Mouse (Mus musculus) lung, embryonic 14.5 days (tissue): Measurements from ENCODE around the gene Prpf18. TPM values are rescaled to one million over a fixed set of nuclear protein-coding genes. Genes with fewer than 3 reads are reported as not detected.

ENCODE experiments used
- ATAC-seq: fragments of 200-750 bp; cut with Nextera tagmentation; 2 replicates; pipeline ENCODE4 v1.8.0; 2017; ENCODE audit warnings: mild to moderate bottlenecking, moderate TSS enrichment, moderate library complexity; ENCODE audit not compliant: insufficient read depth
- DNase-seq: peaks from one replicate; pipeline ENCODE4 v3.0.0-alpha.2; 2015
- H3K27ac ChIP-seq: fragments of 300-500 bp; sonication (generic); 2 replicates; pipeline ENCODE4 v1.5.1; 2014; ENCODE audit warnings: low read depth, mild to moderate bottlenecking, moderate library complexity
- H3K27me3 ChIP-seq: fragments of 300-500 bp; sonication (generic); 2 replicates; pipeline ENCODE4 v1.6.1; 2014; ENCODE audit warnings: low read length, control low read depth; ENCODE audit not compliant: insufficient read depth
- H3K36me3 ChIP-seq: fragments of 300-500 bp; sonication (generic); 2 replicates; pipeline ENCODE4 v1.6.1; 2014; ENCODE audit warnings: control low read depth; ENCODE audit not compliant: insufficient read depth
- H3K4me1 ChIP-seq: fragments of 300-500 bp; sonication (generic); 2 replicates; pipeline ENCODE4 v1.6.1; 2014; ENCODE audit warnings: antibody characterized with exemption, control low read depth; ENCODE audit not compliant: insufficient read depth
- H3K4me2 ChIP-seq: fragments of 300-500 bp; sonication (generic); 2 replicates; pipeline ENCODE4 v1.6.1; 2014; ENCODE audit warnings: mild to moderate bottlenecking
- H3K4me3 ChIP-seq: fragments of 300-500 bp; sonication (generic); 2 replicates; pipeline ENCODE4 v1.5.1; 2014; ENCODE audit warnings: low read depth, low read length
- H3K9ac ChIP-seq: fragments of 300-500 bp; sonication (generic); 2 replicates; pipeline ENCODE4 v1.6.1; 2014
- H3K9me3 ChIP-seq: fragments of 300-500 bp; sonication (generic); 2 replicates; pipeline ENCODE4 v1.6.1; 2016; ENCODE audit warnings: low read depth, low read length, control low read depth
- CTCF ChIP-seq: IDR thresholded peaks from 2 replicates; pipeline ENCODE4 v1.5.1; 2016; ENCODE audit warnings: antibody characterized with exemption, low read depth
- WGBS: fragments of 180-500 bp; shearing (Covaris S2); extraction: QIAGEN DNeasy Blood & Tissue Kit; methylation state at CpG from one replicate; pipeline ENCODE4 v1.1.7; 2014; 5-methylcytosine and 5-hydroxymethylcytosine counted together
- polyA plus RNA-seq: library from polyadenylated mRNA; unstranded; fragments of >200 nt; fragmentation: Nextera tagmentation; extraction: Ambion mirVana; gene quantifications from 2 replicates; pipeline ENCODE4 v1.2.1, GENCODE M21; 2014

The Prpf18 gene
- polyA plus RNA-seq, 1 experiment from 2014 or later, result 35.5 TPM

- H3K4me3 ChIP-seq, result no peak overlapping the region
- no peak overlapping the region for H3K27ac ChIP-seq
- no peaks in the 10 kb centered on the region for H3K9me3 ChIP-seq
- no peak overlapping the region for H3K9ac ChIP-seq
- WGBS, result 82% methylated on average over 5 of the region's 5 CpGs
- peaks cover 9% of the 10 kb centered on the region; the same call in 1 of the 2 replicates for H3K4me1 ChIP-seq
- no peaks in the 10 kb centered on the region for H3K27me3 ChIP-seq
- DNase-seq, result no peak
- peaks cover 61% of the 10 kb centered on the region for H3K36me3 ChIP-seq
- H3K4me2 ChIP-seq, result no peak overlapping the region
- no peak for TF ChIP-seq CTCF
- ATAC-seq, result no peak
Observed at GRCm38 (mm10) chr2:4584252-4584651, 67.7 kb downstream of the Prpf18 start.

GRCm38 (mm10) chr2:4582930-4583329, 69.0 kb downstream of the Prpf18 start:
- Histone ChIP-seq H3K4me1 (peaks cover 15% of the 10 kb centered on the region; the same call in 1 of the 2 replicates), H3K27ac (no peak overlapping the region), H3K27me3 (no peaks in the 10 kb centered on the region), H3K9me3 (no peaks in the 10 kb centered on the region), H3K9ac (no peak overlapping the region), H3K36me3 (peaks cover 55% of the 10 kb centered on the region), H3K4me2 (no peak overlapping the region), H3K4me3 (no peak overlapping the region)
- DNase-seq (no peak), ATAC-seq (no peak)
- WGBS, result 83% methylated on average over 2 of the region's 2 CpGs
- TF ChIP-seq CTCF, result no peak

DNA sequence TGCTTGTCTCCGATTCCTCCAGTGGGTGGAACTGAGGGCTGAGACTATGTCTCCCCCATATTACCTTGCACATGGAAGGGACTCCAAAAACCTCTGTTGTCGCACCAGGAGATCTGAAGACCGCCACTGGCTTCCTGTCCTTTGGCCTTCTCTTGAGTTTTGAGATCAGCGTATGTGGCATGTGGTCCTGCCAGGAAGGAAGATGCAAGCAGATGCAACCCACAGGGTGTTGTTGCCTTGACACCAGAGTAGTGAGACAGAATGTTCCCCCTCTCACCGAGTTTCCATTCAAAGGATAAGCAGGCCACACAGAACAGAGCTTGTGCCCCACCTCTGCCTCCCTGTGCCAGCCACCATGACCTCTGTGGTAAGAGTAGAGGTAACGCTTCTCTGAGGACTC, 71.2 kb downstream of the Prpf18 start:
- ATAC-seq (no peak), DNase-seq (no peak)
- WGBS, result 83% methylated on average over 6 of the region's 6 CpGs
- TF ChIP-seq CTCF, result no peak
- Histone ChIP-seq H3K4me3 (no peak overlapping the region), H3K4me2 (no peak overlapping the region), H3K9me3 (no peaks in the 10 kb centered on the region), H3K27me3 (no peaks in the 10 kb centered on the region), H3K9ac (no peak overlapping the region), H3K36me3 (peaks cover 48% of the 10 kb centered on the region), H3K4me1 (peaks cover 6% of the 10 kb centered on the region; the same call in 1 of the 2 replicates), H3K27ac (no peak overlapping the region)

GRCm38 (mm10) chr2:4579357-4580068, 72.4 kb downstream of the Prpf18 start:
- DNase-seq, result peak; percentile 70
- Histone ChIP-seq H3K36me3 (peaks cover 60% of the 10 kb centered on the region), H3K27ac (peak overlapping the region; percentile 74), H3K9ac (no peak overlapping the region), H3K27me3 (no peaks in the 10 kb centered on the region), H3K4me3 (no peak overlapping the region), H3K4me2 (no peak overlapping the region), H3K4me1 (peaks cover 6% of the 10 kb centered on the region; the same call in 1 of the 2 replicates), H3K9me3 (no peaks in the 10 kb centered on the region)
- 43% methylated on average over 8 of the region's 8 CpGs for WGBS
- ATAC-seq, result no peak
- TF ChIP-seq CTCF, result no peak

- Histone ChIP-seq H3K4me1 (peaks cover 6% of the 10 kb centered on the region; the same call in 1 of the 2 replicates), H3K36me3 (peaks cover 69% of the 10 kb centered on the region), H3K9me3 (no peaks in the 10 kb centered on the region), H3K4me2 (no peak overlapping the region), H3K27me3 (no peaks in the 10 kb centered on the region), H3K27ac (peak overlapping the region; percentile 74; the same call in 1 of the 2 replicates), H3K9ac (no peak overlapping the region), H3K4me3 (no peak overlapping the region)
- DNase-seq (no peak), ATAC-seq (no peak)
- 72% methylated on average over 5 of the region's 5 CpGs for WGBS
- TF ChIP-seq CTCF, result no peak
Observed at GRCm38 (mm10) chr2:4578291-4578690, 73.6 kb downstream of the Prpf18 start.

GRCm38 (mm10) chr2:4575975-4576374, 75.9 kb downstream of the Prpf18 start:
- no peak for ATAC-seq
- peaks cover 75% of the 10 kb centered on the region for H3K36me3 ChIP-seq
- 70% methylated on average over 7 of the region's 7 CpGs for whole genome bisulfite sequencing

DNA sequence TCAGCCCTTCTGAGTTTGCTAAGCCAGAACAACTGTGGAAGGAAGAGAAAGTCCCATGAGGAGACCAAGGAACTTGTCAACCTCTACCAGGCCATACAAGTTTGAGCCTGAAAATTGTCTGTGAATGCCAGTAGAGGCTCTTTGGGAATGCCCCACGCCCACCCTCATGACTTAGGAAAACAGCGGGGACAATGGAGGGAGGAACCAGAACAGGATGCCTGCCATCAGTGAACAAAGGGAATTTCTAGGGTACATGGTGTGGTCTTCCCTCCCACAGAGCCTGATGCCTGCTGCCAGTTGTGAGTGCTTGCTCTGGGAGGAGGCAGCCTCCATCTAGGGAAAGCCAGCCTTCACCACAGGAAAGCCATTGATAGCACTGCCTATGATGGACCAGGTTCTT, 76.8 kb downstream of the Prpf18 start:
- peaks cover 9% of the 10 kb centered on the region; the same call in 1 of the 2 replicates for H3K4me1 ChIP-seq
- 70% methylated on average over 2 of the region's 2 CpGs for WGBS
- DNase-seq (no peak), ATAC-seq (no peak)
- peaks cover 74% of the 10 kb centered on the region for H3K36me3 ChIP-seq
- H3K9ac ChIP-seq, result no peak overlapping the region
- H3K4me3 ChIP-seq, result no peak overlapping the region
- H3K9me3 ChIP-seq, result no peaks in the 10 kb centered on the region
- H3K4me2 ChIP-seq, result no peak overlapping the region
- 0 out of 2 replicates have a peak overlapping the region, but pooled peaks have one; percentile 14 for H3K27ac ChIP-seq
- no peaks in the 10 kb centered on the region for H3K27me3 ChIP-seq
- no peak for TF ChIP-seq CTCF

More at GRCm38 (mm10) chr2:4575975-4576374, 75.9 kb downstream of the Prpf18 start:
- Histone ChIP-seq H3K27me3 (no peaks in the 10 kb centered on the region), H3K4me3 (no peak overlapping the region), H3K4me2 (no peak overlapping the region), H3K9me3 (no peaks in the 10 kb centered on the region), H3K9ac (no peak overlapping the region), H3K27ac (no peak overlapping the region), H3K4me1 (peaks cover 6% of the 10 kb centered on the region; the same call in 1 of the 2 replicates)
- no peak for TF ChIP-seq CTCF
- DNase-seq, result no peak
